Comparison of ENCODE assay signal across 18 mouse cellular contexts in genomic region chr2:6157208-6157607, GRCm38 (mm10). TPM values are rescaled to one million over a fixed set of nuclear protein-coding genes. Genes with fewer than 3 reads are reported as not detected.
DNase-seq lines count a peak whose midpoint lies in the region; ATAC-seq lines count a peak whose summit lies in the region.
"Had no signal": no experiment of that assay in that cellular context is flagged by ENCODE, and none has a peak within 500 bp of the region (broad histone marks: within the 10 kb centered on the region; RNA-seq: fewer than 3 reads in every experiment).

No protein-coding gene starts in this region.

- 74% methylated on average over 4 of the region's 4 CpGs for WGBS in heart, embryonic 11.5 days (ENCODE audit: insufficient replicate concordance)
- 76% methylated on average over 4 of the region's 4 CpGs for whole genome bisulfite sequencing in kidney, embryonic 15.5 days
- WGBS in kidney, embryonic 14.5 days = 75% methylated on average over 4 of the region's 4 CpGs

- no peak overlapping the region for H3K4me3 ChIP-seq in heart, embryonic 11.5 days (ENCODE audit: low read depth, low read length)
- H3K4me3 ChIP-seq in kidney, embryonic 15.5 days (replicated peaks) = no peak overlapping the region
- H3K4me3 ChIP-seq in kidney, embryonic 14.5 days (ENCODE audit: low read length) = no peak overlapping the region

- ATAC-seq in heart, embryonic 11.5 days (replicated peaks; ENCODE audit: insufficient number of reproducible peaks, low FRiP score, low TSS enrichment) = no peak
- peak; percentile 57; the same call in 1 of the 2 replicates for ATAC-seq in kidney, embryonic 15.5 days (replicated peaks; ENCODE audit: low FRiP score)
- no peak for ATAC-seq in kidney, embryonic 14.5 days (ENCODE audit: low FRiP score, low TSS enrichment)
- ATAC-seq: activated CD4-positive, CD25-positive, alpha-beta regulatory T cell, adult 4 months; CD4-positive, CD25-positive, alpha-beta regulatory T cell, adult 4 months; Patski had no signal

- no peak overlapping the region for H3K4me2 ChIP-seq in heart, embryonic 11.5 days
- no peak overlapping the region for H3K4me2 ChIP-seq in kidney, embryonic 15.5 days
- H3K4me2 ChIP-seq in kidney, embryonic 14.5 days (replicated peaks; ENCODE audit: low read depth, low read length) = no peak overlapping the region

- peak; percentile 72 for DNase-seq in heart, adult 11 months
- DNase-seq: adrenal gland, adult 2 months; adrenal gland, adult 8-10 months; adrenal gland, postnatal 10 days; adrenal gland, postnatal 14 days; adrenal gland, postnatal 25 days; adrenal gland, postnatal 36 days; B cell, adult 2 months; cerebellum, adult 11 months; cerebellum, adult 11-12 months; cerebellum, adult 18-20 months had no signal

- H3K4me1 ChIP-seq in heart, embryonic 11.5 days (ENCODE audit: control insufficient read depth, insufficient read depth, low read length) = no peaks in the 10 kb centered on the region
- peaks cover 19% of the 10 kb centered on the region for H3K4me1 ChIP-seq in kidney, embryonic 15.5 days
- peaks cover 12% of the 10 kb centered on the region; the same call in 1 of the 2 replicates for H3K4me1 ChIP-seq in kidney, embryonic 14.5 days (ENCODE audit: control insufficient read depth, insufficient read depth, low read length)

- H3K36me3 ChIP-seq in heart, embryonic 11.5 days (ENCODE audit: control insufficient read depth, insufficient read depth, low read length) = no peaks in the 10 kb centered on the region
- H3K36me3 ChIP-seq in kidney, embryonic 15.5 days = no peaks in the 10 kb centered on the region
- no peaks in the 10 kb centered on the region for H3K36me3 ChIP-seq in kidney, embryonic 14.5 days (ENCODE audit: control insufficient read depth, insufficient read depth, low read length)
- H3K36me3 ChIP-seq: G1E had no signal

- H3K27ac ChIP-seq in heart, embryonic 11.5 days (ENCODE audit: low read depth, low read length) = no peak overlapping the region
- H3K27ac ChIP-seq in kidney, embryonic 15.5 days = no peak overlapping the region
- no peak overlapping the region for H3K27ac ChIP-seq in kidney, embryonic 14.5 days (ENCODE audit: low read depth, low read length)

- no peak overlapping the region for H3K9ac ChIP-seq in heart, embryonic 11.5 days (ENCODE audit: low read depth, low read length)
- H3K9ac ChIP-seq in kidney, embryonic 15.5 days = no peak overlapping the region
- no peak overlapping the region for H3K9ac ChIP-seq in kidney, embryonic 14.5 days (ENCODE audit: low read depth, low read length)

- H3K9me3 ChIP-seq in heart, embryonic 11.5 days (replicated peaks; ENCODE audit: control insufficient read depth, low read length) = no peaks in the 10 kb centered on the region
- H3K9me3 ChIP-seq in kidney, embryonic 15.5 days (replicated peaks) = no peaks in the 10 kb centered on the region
- H3K9me3 ChIP-seq in kidney, embryonic 14.5 days (ENCODE audit: control insufficient read depth, low read length) = no peaks in the 10 kb centered on the region
- H3K9me3 ChIP-seq: G1E had no signal

- no peaks in the 10 kb centered on the region for H3K27me3 ChIP-seq in heart, embryonic 11.5 days (ENCODE audit: control insufficient read depth, insufficient read depth, low read length)
- no peaks in the 10 kb centered on the region for H3K27me3 ChIP-seq in kidney, embryonic 15.5 days
- H3K27me3 ChIP-seq in kidney, embryonic 14.5 days (ENCODE audit: control insufficient read depth, insufficient read depth, low read length) = no peaks in the 10 kb centered on the region
- H3K27me3 ChIP-seq: Patski had no signal

RNA-seq across cellular contexts. Expression of gene Proser2, which starts 27.2 kb away (rescaled TPM):
- 11.2 and 12.0 TPM in 2 replicates for polyA plus RNA-seq in heart, embryonic 11.5 days (2014; fragmentation: Nextera tagmentation; extraction: Ambion mirVana)
- polyA plus RNA-seq in kidney, embryonic 15.5 days (2015; fragmentation: Nextera tagmentation; extraction: Ambion mirVana) = 12.7 and 15.3 TPM in 2 replicates
- 10.5 and 11.3 TPM in 2 replicates for polyA plus RNA-seq in kidney, embryonic 14.5 days (2014; fragmentation: Nextera tagmentation; extraction: Ambion mirVana)
- polyA plus RNA-seq: activated CD4-positive, CD25-positive, alpha-beta regulatory T cell, adult 4 months; G1E had no signal

RNA-seq across cellular contexts. Expression of gene Echdc3, which starts 55.6 kb away (rescaled TPM):
- polyA plus RNA-seq in heart, embryonic 11.5 days (2014; fragmentation: Nextera tagmentation; extraction: Ambion mirVana) = 6.7 and 8.8 TPM in 2 replicates
- 8.7 and 9.5 TPM in 2 replicates for polyA plus RNA-seq in kidney, embryonic 15.5 days (2015; fragmentation: Nextera tagmentation; extraction: Ambion mirVana)
- polyA plus RNA-seq in kidney, embryonic 14.5 days (2014; fragmentation: Nextera tagmentation; extraction: Ambion mirVana) = 7.0 and 7.4 TPM in 2 replicates
- polyA plus RNA-seq: activated CD4-positive, CD25-positive, alpha-beta regulatory T cell, adult 4 months; CD4-positive, CD25-positive, alpha-beta regulatory T cell, adult 4 months; G1E had no signal
